Mouse (Mus musculus): Measurements from ENCODE around the gene Tns4.

Tns4 gene

GRCm38 (mm10) chr11:99089077-99089601, at the start of gene Tns4:
Gene Tns4 (minus strand): TSS chr11:99089306.
- peak in 1 of 2 experiments; percentile 41 for DNase-seq (ENCODE audit: inconsistent age in 2 of 2, low spot score in 1 of 2)

- DNase-seq (ENCODE audit: inconsistent age in 2 of 2, low spot score in 1 of 2) = no peak
These were observed 48.3 kb upstream of the Tns4 start for GRCm38 (mm10) chr11:99137385-99137784.

GRCm38 (mm10) chr11:99136961-99137360, 47.9 kb upstream of the Tns4 start:
- no peak for DNase-seq (ENCODE audit: inconsistent age in 2 of 2, low spot score in 1 of 2)

GRCm38 (mm10) chr11:99136361-99136760, 47.3 kb upstream of the Tns4 start:
- DNase-seq (ENCODE audit: inconsistent age in 2 of 2, low spot score in 1 of 2) = no peak

GRCm38 (mm10) chr11:99135047-99135440, 45.9 kb upstream of the Tns4 start:
- DNase-seq (ENCODE audit: inconsistent age in 2 of 2, low spot score in 1 of 2) = no peak

- DNase-seq (ENCODE audit: inconsistent age in 2 of 2, low spot score in 1 of 2) = no peak
These were observed 45.4 kb upstream of the Tns4 start for GRCm38 (mm10) chr11:99134266-99135046.

- DNase-seq (ENCODE audit: inconsistent age in 2 of 2, low spot score in 1 of 2) = no peak
These were observed 44.3 kb upstream of the Tns4 start for GRCm38 (mm10) chr11:99133285-99133897.

GRCm38 (mm10) chr11:99132091-99132730, 43.1 kb upstream of the Tns4 start:
- peak in 1 of 2 experiments; percentile 61 for DNase-seq (ENCODE audit: inconsistent age in 2 of 2, low spot score in 1 of 2)

GRCm38 (mm10) chr11:99131463-99131840, 42.3 kb upstream of the Tns4 start:
- no peak for DNase-seq (ENCODE audit: inconsistent age in 2 of 2, low spot score in 1 of 2)

GRCm38 (mm10) chr11:99130736-99131462, 41.8 kb upstream of the Tns4 start:
- no peak for DNase-seq (ENCODE audit: inconsistent age in 2 of 2, low spot score in 1 of 2)

- DNase-seq (ENCODE audit: inconsistent age in 2 of 2, low spot score in 1 of 2) = no peak
These were observed 40.2 kb upstream of the Tns4 start for GRCm38 (mm10) chr11:99129287-99129686.

GRCm38 (mm10) chr11:99127785-99128682, 38.9 kb upstream of the Tns4 start:
- no peak for DNase-seq (ENCODE audit: inconsistent age in 2 of 2, low spot score in 1 of 2)

- peak; percentile 37 to 75 for DNase-seq (ENCODE audit: inconsistent age in 2 of 2, low spot score in 1 of 2)
These were observed 37.6 kb upstream of the Tns4 start for GRCm38 (mm10) chr11:99126482-99127253.

- peak in 1 of 2 experiments; percentile 17 for DNase-seq (ENCODE audit: inconsistent age in 2 of 2, low spot score in 1 of 2)
These were observed 35.5 kb upstream of the Tns4 start for GRCm38 (mm10) chr11:99124635-99125029.

- DNase-seq (ENCODE audit: inconsistent age in 2 of 2, low spot score in 1 of 2) = peak in 1 of 2 experiments; percentile 73
These were observed 35.0 kb upstream of the Tns4 start for GRCm38 (mm10) chr11:99123977-99124634.

- DNase-seq (ENCODE audit: inconsistent age in 2 of 2, low spot score in 1 of 2) = no peak
These were observed 33.6 kb upstream of the Tns4 start for GRCm38 (mm10) chr11:99122703-99123102.

GRCm38 (mm10) chr11:99121218-99121631, 32.1 kb upstream of the Tns4 start:
- no peak for DNase-seq (ENCODE audit: inconsistent age in 2 of 2, low spot score in 1 of 2)

GRCm38 (mm10) chr11:99120524-99121217, 31.6 kb upstream of the Tns4 start:
- peak in 1 of 2 experiments; percentile 34 for DNase-seq (ENCODE audit: inconsistent age in 2 of 2, low spot score in 1 of 2)

Data from adrenal gland, adult (tissue).